Mouse (Mus musculus): Measurements from ENCODE around the gene Sox4. TPM values are rescaled to one million over a fixed set of nuclear protein-coding genes. Genes with fewer than 3 reads are reported as not detected.
A peak's percentile ranks its signal among the peaks of the same experiment; 100 is the strongest.

Gene Sox4
- polyA plus RNA-seq, 1 experiment = 327 TPM

DNA sequence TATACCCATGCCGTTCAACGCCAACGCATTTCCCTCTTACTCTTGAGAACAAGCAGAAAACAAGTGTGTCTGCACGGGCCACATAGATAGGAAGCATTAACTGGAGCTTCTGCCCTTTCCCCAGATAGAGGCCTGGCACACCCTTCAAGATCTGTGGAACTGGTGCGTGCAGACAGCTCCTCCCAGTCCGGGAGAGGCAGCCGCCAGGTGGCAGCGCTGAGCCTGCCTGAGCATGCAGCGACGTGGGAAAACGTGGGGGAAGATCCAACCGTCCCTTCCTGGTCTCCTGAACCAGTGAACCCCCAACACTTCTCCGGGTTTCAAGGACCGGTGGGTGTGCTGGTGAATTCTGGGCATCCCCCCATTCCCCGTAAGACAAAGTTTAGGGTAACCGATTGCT lies 4.3 kb upstream of the Sox4 start:
- DNase-seq (ENCODE audit: low read depth) = peak; percentile 98
- TF ChIP-seq POLR2A (IDR thresholded peaks at IDR 0.05; ENCODE audit: borderline replicate concordance, extremely low read depth, insufficient read depth, insufficient read length, poor library complexity, severe bottlenecking) (no peak), CTCF (IDR thresholded peaks at IDR 0.05; ENCODE audit: borderline replicate concordance, extremely low read depth, insufficient read depth, insufficient read length) (peak; percentile 99)

GRCm38 (mm10) chr13:28952576-28953571 lies 639 bp downstream of the Sox4 start:
- DNase-seq (ENCODE audit: low read depth) = peak; percentile 80
- TF ChIP-seq CTCF (IDR thresholded peaks at IDR 0.05; ENCODE audit: borderline replicate concordance, extremely low read depth, insufficient read depth, insufficient read length) = no peak
- no peak for TF ChIP-seq POLR2A (IDR thresholded peaks at IDR 0.05; ENCODE audit: borderline replicate concordance, extremely low read depth, insufficient read depth, insufficient read length, poor library complexity, severe bottlenecking)

DNA sequence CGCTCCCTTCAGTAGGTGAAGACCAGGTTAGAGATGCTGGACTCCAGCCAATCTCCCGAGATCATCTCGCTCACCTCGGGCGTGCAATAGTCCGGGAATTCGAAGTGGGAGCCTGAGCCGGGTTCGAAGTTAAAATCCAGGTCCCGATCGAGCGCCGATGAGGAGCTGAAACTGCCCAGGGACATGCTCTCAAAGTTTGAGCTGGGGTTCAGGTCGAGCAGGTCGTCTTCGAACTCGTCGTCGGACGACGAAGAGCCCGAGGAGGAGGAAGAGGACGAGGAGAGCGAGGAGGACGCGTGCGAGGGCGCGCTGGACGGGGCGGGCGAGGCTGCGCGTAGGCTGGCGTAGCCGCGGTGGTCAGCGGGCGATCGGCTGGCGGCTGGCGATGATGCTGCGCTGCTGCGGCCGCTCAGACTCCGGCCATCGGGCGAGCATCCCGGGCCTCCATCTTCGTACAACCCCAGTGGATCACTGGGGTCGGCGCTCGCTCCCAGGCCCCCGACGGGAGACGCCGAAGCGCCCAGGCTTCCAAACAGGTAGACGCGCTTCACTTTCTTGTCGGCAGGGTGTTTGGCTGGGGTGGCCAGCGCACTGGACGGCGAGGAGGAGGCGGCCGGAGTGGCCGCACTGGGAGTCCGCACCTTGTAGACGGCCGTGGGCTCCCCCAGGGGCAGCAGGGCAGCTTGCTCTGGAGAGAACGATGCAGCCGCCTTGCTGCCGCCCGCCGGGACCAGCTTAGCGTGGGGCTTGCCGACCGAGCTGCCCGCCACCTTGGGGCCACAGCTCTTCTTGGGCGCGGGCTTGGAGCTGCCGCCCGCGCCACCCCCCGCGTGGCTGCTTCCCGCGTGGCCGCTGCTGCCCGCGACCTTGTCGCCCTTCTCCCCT lies 1.6 kb downstream of the Sox4 start:
- DNase-seq (ENCODE audit: low read depth) = peak; percentile 42
- no peak for TF ChIP-seq POLR2A (IDR thresholded peaks at IDR 0.05; ENCODE audit: borderline replicate concordance, extremely low read depth, insufficient read depth, insufficient read length, poor library complexity, severe bottlenecking)
- TF ChIP-seq CTCF (IDR thresholded peaks at IDR 0.05; ENCODE audit: borderline replicate concordance, extremely low read depth, insufficient read depth, insufficient read length) = no peak

DNA sequence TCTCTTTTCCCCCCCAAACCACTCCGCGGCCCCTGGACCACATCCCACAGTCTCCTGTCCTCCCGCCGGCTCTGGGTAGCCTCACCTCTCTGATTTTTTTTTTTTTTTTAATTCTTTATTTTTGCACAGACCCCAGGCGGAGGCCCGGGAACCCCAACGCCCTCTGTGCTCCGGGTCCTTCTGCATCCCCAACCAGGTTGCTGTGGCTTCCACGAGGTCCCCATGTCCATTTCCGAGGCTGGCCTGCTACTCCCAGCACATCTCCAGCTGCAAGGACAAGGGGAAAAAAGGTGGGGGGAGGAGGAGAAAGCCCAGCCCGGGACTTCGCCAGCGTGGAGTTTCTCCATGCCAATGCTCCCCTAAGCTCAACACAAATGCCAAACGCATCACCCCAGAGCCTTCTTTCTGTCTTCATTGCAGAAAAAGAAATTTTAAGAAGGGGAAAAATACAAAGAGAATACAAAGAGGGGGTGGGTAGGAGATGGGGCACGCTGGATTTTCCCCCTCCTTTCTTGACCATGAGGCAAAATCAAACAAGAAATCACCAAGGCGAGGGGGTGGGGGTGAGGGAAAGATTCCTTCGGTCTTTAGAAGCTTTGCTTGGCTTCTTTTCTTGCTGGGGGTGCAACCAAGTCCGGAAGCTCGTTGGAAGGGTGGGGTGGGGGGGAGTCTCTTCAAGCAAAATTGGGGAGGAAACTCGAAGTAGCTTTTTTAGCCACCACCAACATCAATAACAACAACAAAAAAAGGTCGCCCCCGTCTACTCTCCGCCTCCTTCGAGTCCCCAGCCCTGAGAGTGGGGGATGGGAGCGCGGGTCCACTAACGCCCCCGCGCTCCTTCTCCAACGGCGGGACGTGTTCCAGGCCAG lies 2.7 kb downstream of the Sox4 start:
- peak; percentile 87 for DNase-seq (ENCODE audit: low read depth)
- TF ChIP-seq POLR2A (IDR thresholded peaks at IDR 0.05; ENCODE audit: borderline replicate concordance, extremely low read depth, insufficient read depth, insufficient read length, poor library complexity, severe bottlenecking) = no peak
- TF ChIP-seq CTCF (IDR thresholded peaks at IDR 0.05; ENCODE audit: borderline replicate concordance, extremely low read depth, insufficient read depth, insufficient read length) = no peak

- DNase-seq (ENCODE audit: low read depth) = peak; percentile 82
- TF ChIP-seq POLR2A (IDR thresholded peaks at IDR 0.05; ENCODE audit: borderline replicate concordance, extremely low read depth, insufficient read depth, insufficient read length, poor library complexity, severe bottlenecking) = no peak
- no peak for TF ChIP-seq CTCF (IDR thresholded peaks at IDR 0.05; ENCODE audit: borderline replicate concordance, extremely low read depth, insufficient read depth, insufficient read length)
These were observed 3.3 kb downstream of the Sox4 start for GRCm38 (mm10) chr13:28950266-28950622.

DNA sequence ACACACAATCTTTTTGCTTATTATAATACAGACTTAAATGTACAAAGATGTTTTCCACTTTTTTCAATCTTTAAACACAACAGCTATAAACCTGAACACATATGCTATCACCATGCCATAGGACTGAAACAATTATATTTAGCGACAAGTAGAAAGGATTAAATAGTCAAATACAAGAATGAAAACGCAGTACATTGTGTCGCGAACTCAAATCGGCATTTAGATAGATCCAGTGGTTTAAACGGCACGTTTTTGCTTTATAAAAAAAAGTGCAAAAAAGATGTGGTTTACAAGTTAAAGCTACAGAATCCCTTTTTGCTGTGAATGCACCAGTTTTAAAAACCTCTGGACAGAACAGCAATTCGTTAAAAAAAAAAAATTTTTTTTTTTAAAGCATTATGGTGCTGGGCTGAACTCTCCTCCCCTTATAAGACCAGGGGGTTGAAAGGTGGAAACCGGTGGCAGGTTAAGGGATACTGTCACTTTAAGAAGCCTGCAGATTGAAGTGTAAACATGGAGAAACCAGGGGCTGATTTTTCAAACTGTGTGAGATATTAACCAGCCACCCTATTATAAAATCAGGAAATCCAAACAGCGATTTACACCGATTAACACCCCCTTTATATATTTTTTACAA lies 4.1 kb downstream of the Sox4 start:
- TF ChIP-seq CTCF (IDR thresholded peaks at IDR 0.05; ENCODE audit: borderline replicate concordance, extremely low read depth, insufficient read depth, insufficient read length) (no peak), POLR2A (IDR thresholded peaks at IDR 0.05; ENCODE audit: borderline replicate concordance, extremely low read depth, insufficient read depth, insufficient read length, poor library complexity, severe bottlenecking) (no peak)
- DNase-seq (ENCODE audit: low read depth) = peak; percentile 75

- peak; percentile 92 for DNase-seq (ENCODE audit: low read depth)
- TF ChIP-seq CTCF (IDR thresholded peaks at IDR 0.05; ENCODE audit: borderline replicate concordance, extremely low read depth, insufficient read depth, insufficient read length) (no peak), POLR2A (IDR thresholded peaks at IDR 0.05; ENCODE audit: borderline replicate concordance, extremely low read depth, insufficient read depth, insufficient read length, poor library complexity, severe bottlenecking) (no peak)
These were observed 5.0 kb downstream of the Sox4 start for GRCm38 (mm10) chr13:28948541-28948940.

GRCm38 (mm10) chr13:28947740-28948441 lies 5.6 kb downstream of the Sox4 start:
- TF ChIP-seq POLR2A (IDR thresholded peaks at IDR 0.05; ENCODE audit: borderline replicate concordance, extremely low read depth, insufficient read depth, insufficient read length, poor library complexity, severe bottlenecking) (no peak), CTCF (IDR thresholded peaks at IDR 0.05; ENCODE audit: borderline replicate concordance, extremely low read depth, insufficient read depth, insufficient read length) (no peak)
- peak; percentile 79 for DNase-seq (ENCODE audit: low read depth)

DNA sequence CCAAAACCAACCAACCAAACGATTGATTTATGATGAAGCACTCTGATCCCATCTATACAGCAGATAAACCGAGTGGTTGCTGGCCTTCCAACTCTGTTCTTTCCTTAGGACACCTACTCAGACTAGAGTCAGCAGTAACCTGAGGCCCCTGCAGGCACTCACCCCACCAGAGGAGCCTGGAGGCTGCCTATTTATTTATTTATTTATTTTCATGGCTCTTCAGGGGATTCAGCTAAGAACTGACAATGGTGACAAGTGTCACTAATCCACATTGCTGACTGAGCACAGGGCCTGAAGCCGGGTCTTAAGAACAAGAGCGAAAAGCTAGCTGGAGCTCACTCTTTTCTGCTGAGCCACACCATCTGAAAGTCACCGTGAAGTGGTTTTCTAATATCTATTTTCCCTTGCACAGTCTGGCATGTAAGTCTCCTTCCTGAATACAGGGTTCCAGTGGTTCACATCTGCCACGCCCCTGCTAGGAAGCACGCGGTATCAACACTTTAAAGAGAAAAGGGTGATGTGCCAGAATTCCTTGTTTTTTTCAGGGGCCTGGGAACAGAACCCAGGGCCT lies 6.9 kb downstream of the Sox4 start:
- DNase-seq (ENCODE audit: low read depth) = peak; percentile 69
- TF ChIP-seq POLR2A (IDR thresholded peaks at IDR 0.05; ENCODE audit: borderline replicate concordance, extremely low read depth, insufficient read depth, insufficient read length, poor library complexity, severe bottlenecking) (no peak), CTCF (IDR thresholded peaks at IDR 0.05; ENCODE audit: borderline replicate concordance, extremely low read depth, insufficient read depth, insufficient read length) (no peak)

All from brain, embryonic 14.5 days (tissue).